Mouse (Mus musculus) retina, embryonic 14.5 days (tissue): ENCODE measurements around the gene Nr1h4.

Experiments used
- DNase-seq: peaks from one replicate; pipeline ENCODE4 v3.0.0-alpha.2; 2015; ENCODE audit warnings: low spot score

Gene Nr1h4

GRCm38 (mm10) chr10:89481638-89482037 lies 51.7 kb downstream of the Nr1h4 start:
- DNase-seq: peak; percentile 57

- no peak for DNase-seq
Measured at GRCm38 (mm10) chr10:89478766-89479165, 54.6 kb downstream of the Nr1h4 start.

GRCm38 (mm10) chr10:89470596-89471353 lies 62.6 kb downstream of the Nr1h4 start:
- no peak for DNase-seq

DNA sequence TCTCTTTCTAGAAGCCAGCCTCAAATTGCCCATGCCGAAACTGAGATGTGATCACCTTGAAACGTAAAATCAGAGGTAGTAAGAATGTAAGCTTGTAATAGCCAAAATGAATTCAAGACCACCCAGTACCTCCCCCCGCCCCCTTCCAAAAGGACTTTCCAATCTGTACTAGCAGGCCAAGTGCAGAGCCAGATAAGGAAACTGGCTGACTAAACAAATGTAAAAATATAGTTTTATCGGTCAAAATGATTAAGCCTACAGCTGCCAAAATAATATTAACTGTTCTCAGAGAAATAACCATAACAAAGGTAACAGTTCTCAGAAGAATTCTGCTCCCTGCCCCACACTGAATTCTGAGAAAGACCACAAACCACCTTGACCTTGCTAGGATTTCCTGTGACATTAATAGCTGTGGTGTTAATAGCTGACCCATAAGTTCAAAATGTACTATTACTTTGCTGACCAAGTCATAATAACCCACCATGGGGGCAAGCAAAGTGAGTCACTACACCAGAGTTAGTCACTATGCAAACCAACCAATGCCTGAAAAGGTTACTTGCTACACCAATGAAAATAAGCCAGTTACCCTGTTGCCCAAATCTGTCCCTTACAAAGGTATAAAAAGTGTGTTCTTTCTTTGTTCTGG lies 68.5 kb downstream of the Nr1h4 start:
- DNase-seq: no peak

GRCm38 (mm10) chr10:89462890-89463289 lies 70.5 kb downstream of the Nr1h4 start:
- DNase-seq: no peak

- DNase-seq: peak; percentile 97
Measured at GRCm38 (mm10) chr10:89461856-89462507, 71.4 kb downstream of the Nr1h4 start.

DNA sequence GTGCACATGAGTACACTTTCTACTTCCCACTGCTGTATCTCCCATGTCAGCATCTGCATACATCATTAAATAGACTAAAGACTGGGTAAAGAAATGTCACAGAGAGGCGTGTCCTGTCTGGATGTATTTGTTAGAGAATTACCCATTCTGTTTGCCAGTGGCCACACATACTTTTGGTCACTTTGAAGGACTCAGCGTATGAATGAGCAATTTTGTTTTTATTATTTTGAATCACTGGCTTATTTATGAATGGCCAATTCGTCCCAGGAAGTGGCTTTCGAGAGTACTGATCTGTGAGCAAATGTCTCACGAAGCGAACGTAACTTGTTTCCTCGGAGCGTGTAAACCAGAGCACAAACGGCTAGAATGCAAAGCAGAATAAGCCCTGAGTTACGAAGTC lies 72.4 kb downstream of the Nr1h4 start:
- DNase-seq: peak; percentile 25

- DNase-seq: no peak
Measured at GRCm38 (mm10) chr10:89458770-89459169, 74.6 kb downstream of the Nr1h4 start.

GRCm38 (mm10) chr10:89453794-89454193 lies 79.6 kb downstream of the Nr1h4 start:
- no peak for DNase-seq

- no peak for DNase-seq
Measured at GRCm38 (mm10) chr10:89453068-89453641, 80.2 kb downstream of the Nr1h4 start.

DNA sequence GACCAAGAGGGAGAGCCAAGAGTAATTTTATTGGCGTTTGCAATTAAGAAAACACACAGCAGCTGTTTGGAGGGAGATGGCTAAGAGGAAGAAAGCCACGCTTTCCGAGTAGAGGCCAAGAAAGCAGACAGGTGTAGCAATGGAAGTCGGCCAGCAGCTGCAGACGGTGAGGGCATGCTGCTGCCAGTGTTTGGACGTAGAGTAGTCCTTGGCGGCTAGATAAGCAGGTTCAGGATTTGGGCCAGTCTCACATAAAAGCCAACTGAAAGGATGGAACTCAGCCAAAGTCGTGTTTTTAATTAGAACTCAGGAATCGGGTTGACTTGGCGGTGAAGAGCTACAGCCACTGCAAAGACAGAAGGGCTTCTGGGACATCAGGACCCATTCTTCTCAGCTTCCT lies 83.0 kb downstream of the Nr1h4 start:
- DNase-seq: no peak

DNA sequence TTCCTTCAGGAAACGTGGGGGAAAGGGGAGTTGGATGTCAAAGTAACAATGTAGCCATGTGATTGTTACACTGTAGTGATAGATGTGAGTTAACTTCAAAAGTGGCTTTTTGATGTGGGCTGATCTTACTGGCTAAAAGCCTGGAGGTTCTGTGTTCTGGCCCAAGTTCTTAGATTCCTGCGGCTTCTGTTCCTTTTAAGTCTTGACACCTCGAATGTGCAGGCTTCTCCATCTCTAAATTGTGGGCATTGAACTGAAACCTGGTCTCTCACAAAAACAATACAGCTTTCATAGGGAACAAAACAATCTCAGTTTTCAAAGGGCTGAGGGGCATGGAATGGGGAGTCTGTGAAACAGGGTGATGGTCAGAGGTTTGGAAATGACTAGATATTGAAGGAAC lies 89.0 kb downstream of the Nr1h4 start:
- no peak for DNase-seq

DNA sequence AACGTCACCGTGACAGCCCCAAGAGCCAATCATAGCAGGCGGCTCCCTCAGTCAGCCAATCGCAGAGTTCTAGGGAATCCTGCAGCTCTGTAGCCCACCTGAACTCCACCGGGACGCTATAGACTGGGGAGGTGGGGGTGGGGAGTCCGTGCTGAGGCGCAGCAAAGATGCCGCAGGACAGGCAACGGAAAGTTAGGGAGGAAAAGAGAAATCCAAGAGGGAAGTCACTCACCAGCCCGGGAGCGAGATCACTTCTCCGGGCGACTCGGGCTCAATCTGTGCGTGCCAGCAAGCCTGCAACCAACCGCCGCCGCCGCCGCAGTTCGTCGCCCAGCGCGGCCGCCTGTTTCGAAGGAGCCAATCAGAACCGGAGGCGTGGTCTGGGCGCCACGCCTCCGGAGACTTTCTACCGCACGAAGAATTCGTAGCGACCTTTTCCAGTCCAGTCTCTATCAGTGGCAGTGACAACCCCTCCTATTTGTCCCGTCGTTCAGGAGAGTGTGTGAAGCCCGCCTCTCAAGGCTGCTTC lies 89.7 kb downstream of the Nr1h4 start, which contains the start of gene Gas2l3:
TSS of gene Gas2l3 (minus strand) at position 345 of the 529 bp plus-strand sequence.
- peak; percentile 89 for DNase-seq

DNA sequence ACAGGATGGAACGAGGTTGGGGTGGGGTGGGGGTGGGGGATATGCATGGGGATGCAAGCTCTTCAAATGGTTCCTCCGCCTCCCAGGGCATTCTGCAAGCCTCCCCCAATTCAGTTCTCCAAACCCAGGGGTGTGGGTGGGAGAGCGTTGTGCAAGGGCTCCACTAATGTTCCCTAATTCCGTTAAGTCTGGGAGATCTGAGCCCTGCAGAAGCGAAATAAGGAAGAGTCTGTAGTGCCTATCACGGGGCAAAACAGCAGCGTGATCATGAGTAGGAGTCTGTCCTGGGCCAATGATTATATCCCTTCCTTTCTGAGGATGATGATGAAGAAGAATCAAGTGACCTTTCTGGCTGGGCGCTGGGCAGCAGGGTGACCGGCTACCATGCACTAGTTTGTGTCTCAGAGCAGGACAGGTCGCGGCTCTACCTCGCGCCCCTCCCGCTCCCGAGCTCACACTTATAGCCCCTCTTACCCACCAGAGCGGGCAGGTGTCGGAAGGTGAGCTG lies 90.2 kb downstream of the Nr1h4 start:
- no peak for DNase-seq

DNA sequence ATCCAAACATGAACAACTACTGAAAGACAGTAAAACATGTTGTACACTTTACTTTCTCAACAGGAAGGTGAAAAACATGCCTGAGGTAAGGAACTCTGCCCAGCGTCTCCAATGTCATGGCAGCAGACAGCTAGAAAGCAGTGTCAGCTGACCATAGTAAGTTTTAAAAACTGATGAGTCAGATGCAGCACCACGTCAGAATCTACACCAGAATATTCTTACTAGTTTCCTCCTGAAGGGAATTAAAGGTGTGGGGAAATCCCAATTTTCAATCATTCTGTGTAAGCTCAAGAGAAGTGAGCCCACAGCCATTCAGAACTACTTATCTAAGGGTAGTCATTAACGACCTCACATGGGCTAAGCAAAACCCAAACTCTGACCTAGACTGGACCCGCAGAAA lies 90.7 kb downstream of the Nr1h4 start:
- no peak for DNase-seq

GRCm38 (mm10) chr10:89441961-89442360 lies 91.4 kb downstream of the Nr1h4 start:
- DNase-seq: no peak

- DNase-seq: no peak
Measured at GRCm38 (mm10) chr10:89439380-89439779, 94.0 kb downstream of the Nr1h4 start.

DNA sequence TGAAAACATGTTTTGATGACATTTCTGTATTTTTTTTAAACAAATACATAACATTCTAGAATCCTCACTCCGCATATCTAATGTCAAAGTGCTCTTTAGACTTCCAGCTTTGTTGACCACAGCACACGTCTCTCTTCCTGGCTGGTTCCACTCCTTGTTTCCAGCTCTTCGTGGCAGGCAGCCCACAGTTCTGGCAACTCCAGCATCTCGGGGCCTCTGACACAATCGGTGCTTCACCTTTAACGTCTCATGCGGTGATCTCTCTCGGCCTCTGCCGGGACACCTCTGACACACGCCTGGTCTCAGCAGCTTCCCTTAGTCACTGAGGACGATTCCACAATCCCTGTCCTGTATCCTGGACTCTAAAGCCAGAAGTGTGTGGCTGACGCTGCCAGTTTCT lies 95.4 kb downstream of the Nr1h4 start:
- no peak for DNase-seq

DNA sequence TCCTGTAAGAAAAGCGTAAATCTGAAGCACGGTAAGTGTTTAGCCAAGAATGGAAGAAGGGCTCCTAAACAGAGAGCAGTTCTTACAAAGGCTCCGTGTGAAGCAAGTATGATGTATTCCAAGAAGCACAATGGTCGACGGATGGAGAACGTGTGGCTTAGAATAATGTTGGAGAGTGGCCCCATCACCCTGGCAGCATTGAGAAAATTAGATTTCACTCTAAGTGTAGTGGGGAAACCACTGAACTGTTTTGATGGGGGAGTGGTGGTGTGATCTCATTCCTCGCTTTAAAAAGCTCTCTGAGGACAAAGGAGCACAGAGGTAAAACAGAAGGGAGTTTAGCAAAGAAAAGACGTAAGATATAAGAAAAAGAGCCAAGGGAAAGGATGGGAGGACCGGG lies 95.9 kb downstream of the Nr1h4 start:
- DNase-seq: no peak

DNA sequence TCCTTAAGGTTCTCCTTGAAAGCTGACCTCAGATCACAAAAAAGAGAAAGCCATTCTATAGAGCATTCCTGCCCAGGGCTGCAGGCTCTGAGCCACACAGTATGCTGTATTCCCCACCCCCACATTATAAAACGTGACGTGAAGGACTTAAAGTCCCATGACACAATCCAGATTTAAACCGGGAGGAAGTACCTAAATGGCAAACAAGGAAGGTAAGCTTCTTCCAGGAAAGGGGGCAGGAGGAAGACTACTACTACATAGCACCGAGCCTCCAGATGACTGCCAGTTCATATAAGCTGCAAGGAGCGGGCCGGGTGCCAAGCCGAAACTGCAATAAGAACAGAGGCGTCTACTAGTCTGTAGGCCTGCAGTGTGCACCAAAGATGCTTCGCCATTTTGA lies 97.5 kb downstream of the Nr1h4 start:
- peak; percentile 17 for DNase-seq

- no peak for DNase-seq
Measured at GRCm38 (mm10) chr10:89435413-89435812, 98.0 kb downstream of the Nr1h4 start.

- DNase-seq: peak; percentile 76
Measured at GRCm38 (mm10) chr10:89434509-89435210, 98.7 kb downstream of the Nr1h4 start.
